Mouse (Mus musculus) midbrain, embryonic 15.5 days (tissue): ENCODE measurements around the gene Coro2a. TPM values are rescaled to one million over a fixed set of nuclear protein-coding genes. Genes with fewer than 3 reads are reported as not detected.
"Not testable (repeated sequence)": the region's sequence is repeated elsewhere in the genome, so short reads cannot be mapped to it uniquely, and the experiment has no call there.

Source experiments
- ATAC-seq: fragments of 200-750 bp; cut with Nextera tagmentation; replicated peaks from 2 replicates; pipeline ENCODE4 v1.8.0; 2017; ENCODE audit warnings: moderate TSS enrichment
- H3K27ac ChIP-seq: fragments of 300-500 bp; sonication (generic); 2 replicates; pipeline ENCODE4 v1.5.1; 2015; ENCODE audit warnings: mild to moderate bottlenecking, inconsistent platforms
- H3K27me3 ChIP-seq: fragments of 300-500 bp; sonication (generic); replicated peaks from 2 replicates; pipeline ENCODE4 v1.6.1; 2015; ENCODE audit warnings: inconsistent platforms
- H3K36me3 ChIP-seq: fragments of 300-500 bp; sonication (generic); replicated peaks from 2 replicates; pipeline ENCODE4 v1.6.1; 2015; ENCODE audit warnings: inconsistent platforms
- H3K4me1 ChIP-seq: fragments of 300-500 bp; sonication (generic); 2 replicates; pipeline ENCODE4 v1.6.1; 2015; ENCODE audit warnings: inconsistent platforms
- H3K4me2 ChIP-seq: fragments of 300-500 bp; sonication (generic); 2 replicates; pipeline ENCODE4 v1.6.1; 2015; ENCODE audit warnings: inconsistent platforms, mild to moderate bottlenecking, moderate library complexity
- H3K4me3 ChIP-seq: fragments of 300-500 bp; sonication (generic); 2 replicates; pipeline ENCODE4 v1.5.1; 2015; ENCODE audit warnings: mild to moderate bottlenecking, inconsistent platforms
- H3K9ac ChIP-seq: fragments of 300-500 bp; sonication (generic); 2 replicates; pipeline ENCODE4 v1.6.1; 2015; ENCODE audit warnings: mild to moderate bottlenecking, inconsistent platforms
- H3K9me3 ChIP-seq: fragments of 300-500 bp; sonication (generic); 2 replicates; pipeline ENCODE4 v1.6.1; 2016; ENCODE audit warnings: inconsistent platforms
- WGBS: fragments of 180-500 bp; shearing (Covaris S2); methylation state at CpG from one replicate; pipeline ENCODE4 v1.1.7; 2015; ENCODE audit warnings: mixed read lengths; 5-methylcytosine and 5-hydroxymethylcytosine counted together
- polyA plus RNA-seq: library from polyadenylated mRNA; unstranded; fragments of >200 nt; fragmentation: Nextera tagmentation; extraction: Ambion mirVana; gene quantifications from 2 replicates; pipeline ENCODE4 v1.2.1, GENCODE M21; 2015

The Coro2a gene
- polyA plus RNA-seq, 1 experiment from 2014 or later: 6.8 TPM

- Histone ChIP-seq H3K9ac (no peak overlapping the region), H3K27me3 (no peaks in the 10 kb centered on the region), H3K4me3 (no peak overlapping the region), H3K27ac (no peak overlapping the region), H3K36me3 (no peaks in the 10 kb centered on the region), H3K4me1 (no peaks in the 10 kb centered on the region), H3K9me3 (peaks cover 10% of the 10 kb centered on the region; the same call in 1 of the 2 replicates), H3K4me2 (no peak overlapping the region)
- WGBS: 71% methylated on average over 1 of the region's 1 CpGs
- ATAC-seq: no peak
Measured at GRCm38 (mm10) chr4:46578228-46578627, 23.8 kb downstream of the Coro2a start.

- not testable (repeated sequence) for H3K4me2 ChIP-seq, H3K27ac ChIP-seq, H3K27me3 ChIP-seq, H3K9me3 ChIP-seq, H3K36me3 ChIP-seq, H3K9ac ChIP-seq, H3K4me1 ChIP-seq, H3K4me3 ChIP-seq, ATAC-seq
- WGBS: 93% methylated on average over 6 of the region's 10 CpGs
Measured at GRCm38 (mm10) chr4:46575509-46576284, 26.3 kb downstream of the Coro2a start.

GRCm38 (mm10) chr4:46574841-46575240 is 27.2 kb downstream of the Coro2a start:
- no peaks in the 10 kb centered on the region for H3K27me3 ChIP-seq
- H3K4me1 ChIP-seq: peaks cover under 1% of the 10 kb centered on the region; the same call in 1 of the 2 replicates
- ATAC-seq: no peak
- H3K9me3 ChIP-seq: peaks cover 4% of the 10 kb centered on the region; the same call in 1 of the 2 replicates
- H3K9ac ChIP-seq: no peak overlapping the region
- H3K27ac ChIP-seq: no peak overlapping the region
- H3K4me3 ChIP-seq: no peak overlapping the region
- H3K36me3 ChIP-seq: no peaks in the 10 kb centered on the region
- 87% methylated on average over 12 of the region's 12 CpGs for WGBS
- H3K4me2 ChIP-seq: no peak overlapping the region

- ATAC-seq: no peak
- Histone ChIP-seq H3K9ac (no peak overlapping the region), H3K4me2 (no peak overlapping the region), H3K27ac (no peak overlapping the region), H3K36me3 (no peaks in the 10 kb centered on the region), H3K4me3 (no peak overlapping the region), H3K9me3 (peaks cover 4% of the 10 kb centered on the region; the same call in 1 of the 2 replicates), H3K27me3 (no peaks in the 10 kb centered on the region), H3K4me1 (peaks cover 6% of the 10 kb centered on the region; the same call in 1 of the 2 replicates)
- 70% methylated on average over 9 of the region's 9 CpGs for WGBS
Measured at GRCm38 (mm10) chr4:46574024-46574753, 27.8 kb downstream of the Coro2a start.

GRCm38 (mm10) chr4:46572616-46573015 is 29.4 kb downstream of the Coro2a start:
- no peak for ATAC-seq
- H3K9me3 ChIP-seq: no peaks in the 10 kb centered on the region
- H3K4me3 ChIP-seq: no peak overlapping the region
- H3K9ac ChIP-seq: no peak overlapping the region
- H3K4me1 ChIP-seq: peaks cover 6% of the 10 kb centered on the region; the same call in 1 of the 2 replicates
- no peak overlapping the region for H3K4me2 ChIP-seq
- no peak overlapping the region for H3K27ac ChIP-seq
- WGBS: 87% methylated on average over 4 of the region's 4 CpGs
- no peaks in the 10 kb centered on the region for H3K27me3 ChIP-seq
- H3K36me3 ChIP-seq: no peaks in the 10 kb centered on the region

GRCm38 (mm10) chr4:46571744-46572143 is 30.3 kb downstream of the Coro2a start:
- Histone ChIP-seq H3K4me3 (no peak overlapping the region), H3K36me3 (no peaks in the 10 kb centered on the region), H3K4me2 (no peak overlapping the region), H3K27ac (no peak overlapping the region), H3K9me3 (no peaks in the 10 kb centered on the region), H3K4me1 (peaks cover 6% of the 10 kb centered on the region; the same call in 1 of the 2 replicates), H3K27me3 (no peaks in the 10 kb centered on the region), H3K9ac (no peak overlapping the region)
- WGBS: 93% methylated on average over 9 of the region's 9 CpGs
- ATAC-seq: no peak

GRCm38 (mm10) chr4:46569671-46570070 is 32.3 kb downstream of the Coro2a start:
- Histone ChIP-seq H3K4me1 (peaks cover 6% of the 10 kb centered on the region; the same call in 1 of the 2 replicates), H3K27ac (no peak overlapping the region), H3K27me3 (no peaks in the 10 kb centered on the region), H3K36me3 (no peaks in the 10 kb centered on the region), H3K9me3 (no peaks in the 10 kb centered on the region), H3K4me3 (no peak overlapping the region), H3K4me2 (no peak overlapping the region), H3K9ac (no peak overlapping the region)
- ATAC-seq: peak; percentile 20; the same call in 1 of the 2 replicates
- 17% methylated on average over 5 of the region's 5 CpGs for WGBS

GRCm38 (mm10) chr4:46568169-46568568 is 33.8 kb downstream of the Coro2a start:
- H3K4me2 ChIP-seq: no peak overlapping the region
- H3K27ac ChIP-seq: no peak overlapping the region
- no peaks in the 10 kb centered on the region for H3K9me3 ChIP-seq
- no peaks in the 10 kb centered on the region for H3K36me3 ChIP-seq
- no peak for ATAC-seq
- H3K4me1 ChIP-seq: peaks cover 6% of the 10 kb centered on the region; the same call in 1 of the 2 replicates
- H3K4me3 ChIP-seq: no peak overlapping the region
- 93% methylated on average over 8 of the region's 8 CpGs for WGBS
- no peaks in the 10 kb centered on the region for H3K27me3 ChIP-seq
- H3K9ac ChIP-seq: no peak overlapping the region

- H3K4me1 ChIP-seq: peaks cover 6% of the 10 kb centered on the region; the same call in 1 of the 2 replicates
- ATAC-seq: no peak
- WGBS: 69% methylated on average over 8 of the region's 8 CpGs
Measured at GRCm38 (mm10) chr4:46566931-46567671, 34.9 kb downstream of the Coro2a start.

GRCm38 (mm10) chr4:46565393-46565955 is 36.5 kb downstream of the Coro2a start:
- H3K4me2 ChIP-seq: no peak overlapping the region

More at GRCm38 (mm10) chr4:46566931-46567671, 34.9 kb downstream of the Coro2a start:
- Histone ChIP-seq H3K27ac (no peak overlapping the region), H3K4me2 (no peak overlapping the region), H3K9me3 (no peaks in the 10 kb centered on the region), H3K4me3 (no peak overlapping the region), H3K27me3 (no peaks in the 10 kb centered on the region), H3K36me3 (no peaks in the 10 kb centered on the region), H3K9ac (no peak overlapping the region)

GRCm38 (mm10) chr4:46564247-46564646 is 37.8 kb downstream of the Coro2a start:
- Histone ChIP-seq H3K4me1 (no peaks in the 10 kb centered on the region), H3K9me3 (no peaks in the 10 kb centered on the region), H3K36me3 (no peaks in the 10 kb centered on the region), H3K27me3 (no peaks in the 10 kb centered on the region), H3K4me3 (no peak overlapping the region), H3K4me2 (no peak overlapping the region), H3K9ac (no peak overlapping the region), H3K27ac (no peak overlapping the region)
- WGBS: 81% methylated on average over 4 of the region's 4 CpGs
- ATAC-seq: no peak

More at GRCm38 (mm10) chr4:46565393-46565955, 36.5 kb downstream of the Coro2a start:
- H3K9ac ChIP-seq: no peak overlapping the region
- no peak for ATAC-seq
- no peaks in the 10 kb centered on the region for H3K9me3 ChIP-seq
- no peaks in the 10 kb centered on the region for H3K27me3 ChIP-seq
- H3K36me3 ChIP-seq: no peaks in the 10 kb centered on the region
- H3K27ac ChIP-seq: no peak overlapping the region
- H3K4me3 ChIP-seq: no peak overlapping the region
- H3K4me1 ChIP-seq: peaks cover 6% of the 10 kb centered on the region; the same call in 1 of the 2 replicates
- 92% methylated on average over 4 of the region's 4 CpGs for WGBS
